Comparison of ENCODE assay signal across 25 mouse cellular contexts in the genomic region with DNA sequence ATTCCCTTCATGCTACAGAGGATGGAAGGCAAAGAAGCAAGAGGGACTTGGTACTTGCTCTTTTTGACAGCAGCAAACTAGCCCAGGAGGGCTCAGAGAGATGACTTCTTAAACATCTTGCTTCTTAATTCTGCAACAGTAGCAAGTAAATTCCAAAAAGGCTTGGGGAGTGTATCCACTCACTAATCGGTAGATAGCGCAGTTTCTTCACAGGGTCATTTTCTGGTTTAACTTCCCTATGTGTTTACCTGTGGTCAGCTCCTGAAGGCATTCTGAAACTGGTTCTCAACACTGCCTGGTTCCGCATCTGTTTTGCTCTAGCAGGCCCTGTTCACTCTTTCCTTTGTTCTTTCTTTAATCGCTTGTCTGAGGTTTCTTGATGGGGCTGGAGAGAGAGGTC.
DNase-seq lines count a peak whose midpoint lies in the region; ATAC-seq and TF ChIP-seq lines count a peak whose summit lies in the region.
"Had no signal": no experiment of that assay in that cellular context is flagged by ENCODE, and none has a peak within 500 bp of the region (broad histone marks: within the 10 kb centered on the region; RNA-seq: fewer than 3 reads in every experiment).

No protein-coding gene starts in this region.

- H3K9me3 ChIP-seq in midbrain, embryonic 11.5 days (ENCODE audit: control insufficient read depth, low read length), result no peaks in the 10 kb centered on the region
- no peaks in the 10 kb centered on the region for H3K9me3 ChIP-seq in midbrain, postnatal 0 days (ENCODE audit: low read length)
- no peaks in the 10 kb centered on the region for H3K9me3 ChIP-seq in MEL (replicated peaks; ENCODE audit: insufficient read depth, low read length)
- no peaks in the 10 kb centered on the region for H3K9me3 ChIP-seq in intestine, postnatal 0 days (ENCODE audit: control insufficient read depth)

- H3K4me3 ChIP-seq in midbrain, embryonic 11.5 days (ENCODE audit: low read depth, low read length), result no peak overlapping the region
- no peak overlapping the region for H3K4me3 ChIP-seq in midbrain, postnatal 0 days (ENCODE audit: low read depth, low read length)
- H3K4me3 ChIP-seq in MEL (ENCODE audit: control insufficient read depth in 1 of 2, insufficient read depth in 1 of 2, low read depth in 2 of 2, low read length in 2 of 2), result no peak overlapping the region
- H3K4me3 ChIP-seq in intestine, postnatal 0 days (ENCODE audit: low read depth, low read length), result no peak overlapping the region

- H3K27me3 ChIP-seq in midbrain, embryonic 11.5 days (ENCODE audit: control insufficient read depth, insufficient read depth, low read length), result no peaks in the 10 kb centered on the region
- no peaks in the 10 kb centered on the region for H3K27me3 ChIP-seq in midbrain, postnatal 0 days (ENCODE audit: insufficient read depth, low read length)
- no peaks in the 10 kb centered on the region for H3K27me3 ChIP-seq in MEL (ENCODE audit: control insufficient read depth in 1 of 2, insufficient read depth in 2 of 2, low read length in 2 of 2)
- H3K27me3 ChIP-seq in intestine, postnatal 0 days (replicated peaks; ENCODE audit: control insufficient read depth, insufficient read depth, low read length), result no peaks in the 10 kb centered on the region
- H3K27me3 ChIP-seq: CH12.LX, Patski had no signal

- 95% methylated on average over 4 of the region's 4 CpGs for WGBS in midbrain, embryonic 11.5 days
- WGBS in midbrain, postnatal 0 days, result 93% methylated on average over 4 of the region's 4 CpGs
- WGBS in intestine, postnatal 0 days, result 91% methylated on average over 4 of the region's 4 CpGs

- H3K4me2 ChIP-seq in midbrain, embryonic 11.5 days, result no peak overlapping the region
- no peak overlapping the region for H3K4me2 ChIP-seq in midbrain, postnatal 0 days (ENCODE audit: low read depth, low read length, poor library complexity, severe bottlenecking)
- H3K4me2 ChIP-seq in intestine, postnatal 0 days (replicated peaks; ENCODE audit: low read depth), result no peak overlapping the region

- no peaks in the 10 kb centered on the region for H3K36me3 ChIP-seq in midbrain, embryonic 11.5 days (ENCODE audit: control insufficient read depth, insufficient read depth, low read length)
- no peaks in the 10 kb centered on the region for H3K36me3 ChIP-seq in midbrain, postnatal 0 days (ENCODE audit: insufficient read depth, low read length)
- H3K36me3 ChIP-seq in MEL (ENCODE audit: control insufficient read depth in 1 of 2, insufficient read depth in 2 of 2, low read length in 2 of 2), result no peaks in the 10 kb centered on the region
- no peaks in the 10 kb centered on the region for H3K36me3 ChIP-seq in intestine, postnatal 0 days (ENCODE audit: control insufficient read depth, insufficient read depth)
- H3K36me3 ChIP-seq: G1E had no signal

- no peak for ATAC-seq in midbrain, embryonic 11.5 days (ENCODE audit: low FRiP score)
- ATAC-seq in midbrain, postnatal 0 days (ENCODE audit: low FRiP score), result no peak
- no peak for ATAC-seq in intestine, postnatal 0 days
- ATAC-seq: activated CD4-positive, CD25-positive, alpha-beta regulatory T cell, adult 4 months; CD4-positive, CD25-positive, alpha-beta regulatory T cell, adult 4 months; Patski had no signal

- H3K9ac ChIP-seq in midbrain, embryonic 11.5 days (ENCODE audit: low read length), result no peak overlapping the region
- no peak overlapping the region for H3K9ac ChIP-seq in midbrain, postnatal 0 days (replicated peaks; ENCODE audit: low read length, poor library complexity, severe bottlenecking)
- H3K9ac ChIP-seq in MEL (ENCODE audit: control insufficient read depth, low read depth, low read length, poor library complexity, severe bottlenecking), result no peak overlapping the region
- H3K9ac ChIP-seq in intestine, postnatal 0 days (ENCODE audit: low read depth, low read length), result no peak overlapping the region

- no peak for TF ChIP-seq CTCF in midbrain, postnatal 0 days (IDR thresholded peaks at IDR 0.05)
- TF ChIP-seq CTCF in MEL (IDR thresholded peaks at IDR 0.05 in 2 of 3, conservative IDR thresholded peaks at IDR 0.05 in 1 of 3; ENCODE audit: control insufficient read depth in 1 of 3, insufficient read depth in 1 of 3, low read depth in 2 of 3, low read length in 3 of 3, poor library complexity in 1 of 3, severe bottlenecking in 1 of 3), result peak; percentile 5 to 48 (median 14); a peak in 2 of 6 replicates
- no peak for TF ChIP-seq CTCF in intestine, postnatal 0 days (IDR thresholded peaks at IDR 0.05; ENCODE audit: low read depth)

- H3K27ac ChIP-seq in midbrain, embryonic 11.5 days (ENCODE audit: low read depth, low read length), result no peak overlapping the region
- no peak overlapping the region for H3K27ac ChIP-seq in midbrain, postnatal 0 days (ENCODE audit: low read depth, low read length)
- H3K27ac ChIP-seq in MEL (ENCODE audit: control insufficient read depth, low read depth, low read length), result no peak overlapping the region
- no peak overlapping the region for H3K27ac ChIP-seq in intestine, postnatal 0 days (ENCODE audit: low read depth, low read length)

- TF ChIP-seq POLR2A in MEL (IDR thresholded peaks at IDR 0.05; ENCODE audit: control insufficient read depth in 1 of 2, insufficient read depth in 1 of 2, low read depth in 1 of 2, low read length in 2 of 2, poor library complexity in 1 of 2), result no peak

- TF ChIP-seq RAD21 in MEL (IDR thresholded peaks at IDR 0.05; ENCODE audit: low read depth, low read length), result peak; percentile 46

- peak; percentile 4 for DNase-seq in midbrain, embryonic 11.5 days (ENCODE audit: low spot score, missing footprints)
- no peak for DNase-seq in midbrain, postnatal 0 days (ENCODE audit: low spot score)
- peak; percentile 10 for DNase-seq in MEL (ENCODE audit: low read depth, low spot score)
- peak; percentile 6 for DNase-seq in MEL-GATA-1-ER (ENCODE audit: extremely low read depth, low read depth)
- peak; percentile 81 for DNase-seq in MN1 (ENCODE audit: low spot score)
- DNase-seq in lung, postnatal 4 days, result no peak
- no peak for DNase-seq in natural killer cell, adult 2 months (ENCODE audit: low spot score in 2 of 2)
- DNase-seq: adrenal gland, adult 2 months; adrenal gland, adult 8-10 months; adrenal gland, postnatal 10 days; adrenal gland, postnatal 14 days; adrenal gland, postnatal 25 days; adrenal gland, postnatal 36 days; B cell, adult 2 months; cerebellum, adult 11 months; cerebellum, adult 11-12 months; cerebellum, adult 18-20 months; cerebellum, adult 2 months; cerebellum, adult 8-10 months had no signal

- no peaks in the 10 kb centered on the region for H3K4me1 ChIP-seq in midbrain, embryonic 11.5 days (ENCODE audit: control insufficient read depth, insufficient read depth, low read length)
- H3K4me1 ChIP-seq in midbrain, postnatal 0 days (ENCODE audit: insufficient read depth, low read length), result no peaks in the 10 kb centered on the region
- H3K4me1 ChIP-seq in MEL (ENCODE audit: control insufficient read depth in 1 of 2, insufficient read depth in 2 of 2, low read length in 2 of 2), result no peaks in the 10 kb centered on the region
- no peaks in the 10 kb centered on the region for H3K4me1 ChIP-seq in intestine, postnatal 0 days (replicated peaks; ENCODE audit: control insufficient read depth, insufficient read depth, low read length)

- no peak for TF ChIP-seq EP300 in MEL (IDR thresholded peaks at IDR 0.05; ENCODE audit: low read depth in 1 of 2, low read length in 2 of 2)

- H3K79me2 ChIP-seq in MEL (ENCODE audit: control insufficient read depth, insufficient read depth, low read length, poor library complexity), result no peaks in the 10 kb centered on the region

TF ChIP-seq in MEL, 35 proteins besides CTCF, POLR2A, EP300 and RAD21:
- TF ChIP-seq SMC3 (IDR thresholded peaks at IDR 0.05; ENCODE audit: low read depth, low read length) (peak; percentile 56), ZNF384 (IDR thresholded peaks at IDR 0.05; ENCODE audit: low read depth, low read length) (no peak), ZC3H11A (IDR thresholded peaks at IDR 0.05; ENCODE audit: low read depth, low read length) (0 out of 2 replicates have a peak, but pooled peaks have one; percentile 11)

Comparison
In these comparisons a context has a peak if more than half of its experiments do, and no peak if none do; other contexts are left out.
1. DNase-seq: peak in midbrain, embryonic 11.5 days (single experiment), MEL (single experiment), MEL-GATA-1-ER (single experiment) and MN1 (single experiment); none in midbrain, postnatal 0 days (single experiment), lung, postnatal 4 days (0 of 2) and natural killer cell, adult 2 months (0 of 2).
2. CTCF ChIP-seq: peak in MEL (3 of 3); none in midbrain, postnatal 0 days (single experiment) and intestine, postnatal 0 days (single experiment).